Mouse (Mus musculus): ENCODE data around the gene Calr3. TPM values are rescaled to one million over a fixed set of nuclear protein-coding genes. Genes with fewer than 3 reads are reported as not detected.
A peak's percentile ranks its signal among the peaks of the same experiment; 100 is the strongest.

The Calr3 gene
- polyA plus RNA-seq, 1 experiment from 2014 or later: 1.4 TPM

DNA sequence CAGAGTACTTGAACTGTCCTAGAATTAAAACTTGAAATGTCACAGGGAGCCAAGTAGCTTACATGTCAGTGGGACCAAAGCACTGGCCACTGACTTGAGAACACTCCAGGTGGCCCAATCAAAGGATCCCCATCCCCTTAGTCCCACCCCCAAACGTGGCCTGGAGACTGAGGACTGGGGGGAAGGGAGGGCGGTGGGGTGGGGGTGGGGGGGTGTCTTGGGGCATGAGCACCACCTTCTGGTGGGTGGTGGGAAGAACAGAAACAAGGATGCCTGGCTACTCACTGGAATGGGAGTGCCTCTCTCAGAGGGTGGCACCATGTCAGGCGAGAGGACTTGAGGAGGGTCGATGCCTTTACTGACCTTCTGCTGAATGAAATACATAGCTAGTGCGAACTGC lies 61.3 kb downstream of the Calr3 start:
- Histone ChIP-seq H3K4me1 (ENCODE audit: control insufficient read depth, insufficient read depth, low read length) (no peaks in the 10 kb centered on the region), H3K9me3 (replicated peaks; ENCODE audit: control insufficient read depth, low read length) (no peaks in the 10 kb centered on the region), H3K36me3 (ENCODE audit: control insufficient read depth, insufficient read depth) (peaks cover 83% of the 10 kb centered on the region), H3K27me3 (ENCODE audit: control insufficient read depth, insufficient read depth, low read length) (no peaks in the 10 kb centered on the region), H3K4me2 (ENCODE audit: low read depth, low read length) (no peak overlapping the region), H3K4me3 (ENCODE audit: low read length) (no peak overlapping the region), H3K27ac (ENCODE audit: low read length) (no peak overlapping the region), H3K9ac (ENCODE audit: low read length) (no peak overlapping the region)
- ATAC-seq (replicated peaks; ENCODE audit: extremely low read depth, insufficient read depth, low FRiP score): no peak
- 52% methylated on average over 5 of the region's 5 CpGs for WGBS

DNA sequence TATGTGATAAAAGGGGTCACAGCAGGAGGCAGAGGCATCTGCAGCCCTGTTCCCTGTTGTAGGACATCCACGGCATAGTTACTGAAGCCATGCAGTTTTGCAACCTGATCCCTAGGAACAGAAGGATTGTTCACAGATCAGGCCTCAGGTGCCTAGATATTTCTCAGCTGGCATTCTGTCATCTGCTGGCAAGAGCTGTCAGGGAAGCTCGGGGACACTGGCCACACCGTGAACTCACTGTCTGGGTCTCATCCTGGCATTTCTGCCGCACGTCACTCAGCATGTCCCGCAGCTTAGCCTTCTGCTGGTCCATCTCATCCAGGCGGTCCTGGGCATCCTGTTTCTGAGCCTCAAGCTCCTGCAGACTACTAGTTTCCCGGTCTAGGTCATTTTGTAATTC lies 63.0 kb downstream of the Calr3 start:
- Histone ChIP-seq H3K27me3 (ENCODE audit: control insufficient read depth, insufficient read depth, low read length) (no peaks in the 10 kb centered on the region), H3K4me3 (ENCODE audit: low read length) (no peak overlapping the region), H3K9ac (ENCODE audit: low read length) (no peak overlapping the region), H3K27ac (ENCODE audit: low read length) (no peak overlapping the region), H3K4me1 (ENCODE audit: control insufficient read depth, insufficient read depth, low read length) (no peaks in the 10 kb centered on the region), H3K36me3 (ENCODE audit: control insufficient read depth, insufficient read depth) (peaks cover 75% of the 10 kb centered on the region), H3K9me3 (replicated peaks; ENCODE audit: control insufficient read depth, low read length) (no peaks in the 10 kb centered on the region), H3K4me2 (ENCODE audit: low read depth, low read length) (no peak overlapping the region)
- ATAC-seq (replicated peaks; ENCODE audit: extremely low read depth, insufficient read depth, low FRiP score): no peak
- 86% methylated on average over 8 of the region's 8 CpGs for WGBS

GRCm38 (mm10) chr8:72376900-72377299 lies 66.8 kb downstream of the Calr3 start:
- Histone ChIP-seq H3K36me3 (ENCODE audit: control insufficient read depth, insufficient read depth) (peaks cover 77% of the 10 kb centered on the region), H3K9me3 (replicated peaks; ENCODE audit: control insufficient read depth, low read length) (no peaks in the 10 kb centered on the region), H3K4me2 (ENCODE audit: low read depth, low read length) (no peak overlapping the region), H3K4me1 (ENCODE audit: control insufficient read depth, insufficient read depth, low read length) (no peaks in the 10 kb centered on the region), H3K27ac (ENCODE audit: low read length) (no peak overlapping the region), H3K9ac (ENCODE audit: low read length) (no peak overlapping the region), H3K27me3 (ENCODE audit: control insufficient read depth, insufficient read depth, low read length) (no peaks in the 10 kb centered on the region), H3K4me3 (ENCODE audit: low read length) (no peak overlapping the region)
- WGBS: 62% methylated on average over 2 of the region's 2 CpGs
- no peak for ATAC-seq (replicated peaks; ENCODE audit: extremely low read depth, insufficient read depth, low FRiP score)

DNA sequence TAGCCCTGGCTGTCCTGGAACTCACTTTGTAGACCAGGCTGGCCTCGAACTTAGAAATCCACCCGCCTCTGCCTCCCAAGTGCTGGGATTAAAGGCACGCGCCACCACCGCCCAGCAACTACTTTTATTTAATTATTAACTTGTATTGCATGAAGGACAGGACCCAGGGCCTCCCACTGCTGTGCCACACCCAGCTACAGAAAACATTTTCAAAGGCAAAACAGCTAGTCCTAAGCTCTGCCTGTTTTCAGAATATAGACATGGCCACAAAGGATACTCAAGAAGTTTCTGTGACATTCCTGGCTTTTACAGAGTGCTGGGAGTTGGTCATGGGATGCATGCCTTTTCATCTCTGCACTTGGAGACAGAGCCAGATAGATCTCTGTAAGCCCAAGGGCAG lies 67.4 kb downstream of the Calr3 start:
- Histone ChIP-seq H3K4me1 (ENCODE audit: control insufficient read depth, insufficient read depth, low read length) (no peaks in the 10 kb centered on the region), H3K36me3 (ENCODE audit: control insufficient read depth, insufficient read depth) (peaks cover 77% of the 10 kb centered on the region), H3K9me3 (replicated peaks; ENCODE audit: control insufficient read depth, low read length) (no peaks in the 10 kb centered on the region), H3K27me3 (ENCODE audit: control insufficient read depth, insufficient read depth, low read length) (no peaks in the 10 kb centered on the region), H3K27ac (ENCODE audit: low read length) (no peak overlapping the region), H3K4me3 (ENCODE audit: low read length) (no peak overlapping the region), H3K4me2 (ENCODE audit: low read depth, low read length) (no peak overlapping the region), H3K9ac (ENCODE audit: low read length) (no peak overlapping the region)
- ATAC-seq (replicated peaks; ENCODE audit: extremely low read depth, insufficient read depth, low FRiP score): no peak
- 96% methylated on average over 5 of the region's 5 CpGs for WGBS

- no peak overlapping the region for H3K9ac ChIP-seq (ENCODE audit: low read length)
- no peaks in the 10 kb centered on the region for H3K27me3 ChIP-seq (ENCODE audit: control insufficient read depth, insufficient read depth, low read length)
- no peaks in the 10 kb centered on the region for H3K9me3 ChIP-seq (replicated peaks; ENCODE audit: control insufficient read depth, low read length)
- no peak overlapping the region for H3K27ac ChIP-seq (ENCODE audit: low read length)
- H3K4me1 ChIP-seq (ENCODE audit: control insufficient read depth, insufficient read depth, low read length): no peaks in the 10 kb centered on the region
- H3K36me3 ChIP-seq (ENCODE audit: control insufficient read depth, insufficient read depth): peaks cover 79% of the 10 kb centered on the region
- no peak overlapping the region for H3K4me2 ChIP-seq (ENCODE audit: low read depth, low read length)
- WGBS: 75% methylated on average over 5 of the region's 5 CpGs
- no peak for ATAC-seq (replicated peaks; ENCODE audit: extremely low read depth, insufficient read depth, low FRiP score)
- H3K4me3 ChIP-seq (ENCODE audit: low read length): no peak overlapping the region
Measured at GRCm38 (mm10) chr8:72375161-72375560, 68.5 kb downstream of the Calr3 start.

Small RNA genes lying within 50 kb of the gene (microRNA-seq; reads per million reads assigned to microRNA genes)
- 2.0 reads per million, percentile 4 among the genes with 10 or more reads in this experiment for gene Mir7068

Other genes starting within 250 kb of the Calr3 start
- not detected in 2 replicates for gene Cib3, start 231.0 kb downstream of the Calr3 start, polyA plus RNA-seq (2015; fragmentation: Nextera tagmentation; extraction: Ambion mirVana)
- not detected in 2 replicates for gene Gm11034, start 230.2 kb downstream of the Calr3 start, polyA plus RNA-seq (2015; fragmentation: Nextera tagmentation; extraction: Ambion mirVana)
- 44.1 and 46.6 TPM in 2 replicates for gene Fam32a, start 224.1 kb downstream of the Calr3 start, polyA plus RNA-seq (2015; fragmentation: Nextera tagmentation; extraction: Ambion mirVana)
- 120 and 121 TPM in 2 replicates for gene Ap1m1, start 203.9 kb downstream of the Calr3 start, polyA plus RNA-seq (2015; fragmentation: Nextera tagmentation; extraction: Ambion mirVana)
- 15.0 and 30.4 TPM in 2 replicates for gene Gm10282, start 138.6 kb downstream of the Calr3 start, polyA plus RNA-seq (2015; fragmentation: Nextera tagmentation; extraction: Ambion mirVana)
- gene Klf2, start 124.8 kb downstream of the Calr3 start, polyA plus RNA-seq (2015; fragmentation: Nextera tagmentation; extraction: Ambion mirVana): 14.8 and 15.3 TPM in 2 replicates
- gene Eps15l1, start 22.4 kb downstream of the Calr3 start, polyA plus RNA-seq (2015; fragmentation: Nextera tagmentation; extraction: Ambion mirVana): 38.8 and 40.2 TPM in 2 replicates
- 9.8 and 10.3 TPM in 2 replicates for gene 1700030K09Rik, start within 50 bp of the Calr3 start, polyA plus RNA-seq (2015; fragmentation: Nextera tagmentation; extraction: Ambion mirVana)
- gene Cherp, start 31.4 kb upstream of the Calr3 start, polyA plus RNA-seq (2015; fragmentation: Nextera tagmentation; extraction: Ambion mirVana): 36.8 and 45.6 TPM in 2 replicates
- 7.8 and 13.1 TPM in 2 replicates for gene Slc35e1, start 48.7 kb upstream of the Calr3 start, polyA plus RNA-seq (2015; fragmentation: Nextera tagmentation; extraction: Ambion mirVana)
- gene Med26, start 104.4 kb upstream of the Calr3 start, polyA plus RNA-seq (2015; fragmentation: Nextera tagmentation; extraction: Ambion mirVana): 11.5 and 12.7 TPM in 2 replicates
- 97.1 and 108 TPM in 2 replicates for gene Smim7, start 127.2 kb upstream of the Calr3 start, polyA plus RNA-seq (2015; fragmentation: Nextera tagmentation; extraction: Ambion mirVana)
- 117 and 125 TPM in 2 replicates for gene Tmem38a, start 128.2 kb upstream of the Calr3 start, polyA plus RNA-seq (2015; fragmentation: Nextera tagmentation; extraction: Ambion mirVana)
- gene Nwd1, start 202.8 kb upstream of the Calr3 start, polyA plus RNA-seq (2015; fragmentation: Nextera tagmentation; extraction: Ambion mirVana): 0.38 and 0.40 TPM in 2 replicates

All from heart, embryonic 16.5 days (tissue).